Mouse (Mus musculus) heart, embryonic 13.5 days (tissue): ENCODE measurements around the gene Tmem150b. TPM values are rescaled to one million over a fixed set of nuclear protein-coding genes. Genes with fewer than 3 reads are reported as not detected.
A peak's percentile ranks its signal among the peaks of the same experiment; 100 is the strongest.

ENCODE experiments used
- ATAC-seq: fragments of 200-750 bp; cut with Nextera tagmentation; 2 replicates; pipeline ENCODE4 v1.8.0; 2017; ENCODE audit warnings: moderate TSS enrichment; ENCODE audit not compliant: insufficient number of reproducible peaks, low FRiP score, low TSS enrichment; ENCODE audit errors: extremely low read depth
- H3K27ac ChIP-seq: fragments of 300-500 bp; sonication (generic); replicated peaks from 2 replicates; pipeline ENCODE4 v1.5.1; 2015; ENCODE audit warnings: moderate library complexity, mild to moderate bottlenecking, inconsistent platforms
- H3K27me3 ChIP-seq: fragments of 300-500 bp; sonication (generic); replicated peaks from 2 replicates; pipeline ENCODE4 v1.6.1; 2015; ENCODE audit warnings: mild to moderate bottlenecking, inconsistent platforms
- H3K36me3 ChIP-seq: fragments of 300-500 bp; sonication (generic); 2 replicates; pipeline ENCODE4 v1.6.1; 2015; ENCODE audit warnings: mild to moderate bottlenecking, inconsistent platforms
- H3K4me1 ChIP-seq: fragments of 300-500 bp; sonication (generic); 2 replicates; pipeline ENCODE4 v1.6.1; 2015; ENCODE audit warnings: inconsistent platforms
- H3K4me2 ChIP-seq: fragments of 300-500 bp; sonication (generic); 2 replicates; pipeline ENCODE4 v1.6.1; 2015; ENCODE audit warnings: inconsistent platforms, mild to moderate bottlenecking, moderate library complexity
- H3K4me3 ChIP-seq: fragments of 300-500 bp; sonication (generic); 2 replicates; pipeline ENCODE4 v1.5.1; 2015; ENCODE audit warnings: moderate library complexity, mild to moderate bottlenecking, inconsistent platforms
- H3K9ac ChIP-seq: fragments of 300-500 bp; sonication (generic); 2 replicates; pipeline ENCODE4 v1.6.1; 2015; ENCODE audit warnings: inconsistent platforms, mild to moderate bottlenecking, moderate library complexity
- H3K9me3 ChIP-seq: fragments of 300-500 bp; sonication (generic); 2 replicates; pipeline ENCODE4 v1.6.1; 2016; ENCODE audit warnings: inconsistent platforms
- WGBS: fragments of 180-500 bp; shearing (Covaris S2); methylation state at CpG from one replicate; pipeline ENCODE4 v1.1.7; 2015; ENCODE audit warnings: mixed read lengths; 5-methylcytosine and 5-hydroxymethylcytosine counted together
- polyA plus RNA-seq: library from polyadenylated mRNA; unstranded; fragments of >200 nt; fragmentation: Nextera tagmentation; extraction: Ambion mirVana; gene quantifications from 2 replicates; pipeline ENCODE4 v1.2.1, GENCODE M21; 2015

The Tmem150b gene
- polyA plus RNA-seq, 1 experiment from 2014 or later = 0.07 TPM

- Histone ChIP-seq H3K36me3 (no peaks in the 10 kb centered on the region), H3K27ac (no peak overlapping the region), H3K27me3 (peaks cover 8% of the 10 kb centered on the region; the same call in 1 of the 2 replicates), H3K4me1 (no peaks in the 10 kb centered on the region), H3K4me2 (peak overlapping the region; percentile 65), H3K9me3 (no peaks in the 10 kb centered on the region), H3K9ac (peak overlapping the region; percentile 56; the same call in 1 of the 2 replicates), H3K4me3 (peak overlapping the region; percentile 37)
- 31% methylated on average over 12 of the region's 12 CpGs for WGBS
- no peak for ATAC-seq
These were observed 1.5 kb downstream of the Tmem150b start for GRCm38 (mm10) chr7:4723508-4723907.

- no peak overlapping the region for H3K9ac ChIP-seq
- H3K4me1 ChIP-seq = no peaks in the 10 kb centered on the region
- 84% methylated on average over 3 of the region's 3 CpGs for WGBS
- ATAC-seq = no peak
- H3K4me2 ChIP-seq = no peak overlapping the region
- H3K4me3 ChIP-seq = no peak overlapping the region
- H3K36me3 ChIP-seq = peaks cover 28% of the 10 kb centered on the region
- 0 out of 2 replicates have a peak, but pooled peaks cover 8% of the 10 kb centered on the region for H3K27me3 ChIP-seq
- H3K27ac ChIP-seq = no peak overlapping the region
- no peaks in the 10 kb centered on the region for H3K9me3 ChIP-seq
These were observed 5.8 kb downstream of the Tmem150b start for GRCm38 (mm10) chr7:4719276-4719675.

- WGBS = 54% methylated on average over 6 of the region's 6 CpGs
- Histone ChIP-seq H3K36me3 (peaks cover 51% of the 10 kb centered on the region), H3K4me1 (no peaks in the 10 kb centered on the region), H3K4me2 (no peak overlapping the region), H3K9ac (no peak overlapping the region), H3K27ac (no peak overlapping the region), H3K27me3 (no peaks in the 10 kb centered on the region), H3K9me3 (no peaks in the 10 kb centered on the region), H3K4me3 (no peak overlapping the region)
- ATAC-seq = no peak
These were observed 8.1 kb downstream of the Tmem150b start for GRCm38 (mm10) chr7:4716955-4717354.

- H3K27me3 ChIP-seq = no peaks in the 10 kb centered on the region
- no peak overlapping the region for H3K4me2 ChIP-seq
- 72% methylated on average over 3 of the region's 3 CpGs for WGBS
- no peak for ATAC-seq
- no peak overlapping the region for H3K27ac ChIP-seq
- no peak overlapping the region for H3K9ac ChIP-seq
- no peaks in the 10 kb centered on the region for H3K9me3 ChIP-seq
- H3K36me3 ChIP-seq = peaks cover 89% of the 10 kb centered on the region
- H3K4me1 ChIP-seq = no peaks in the 10 kb centered on the region
- H3K4me3 ChIP-seq = no peak overlapping the region
These were observed 12.5 kb downstream of the Tmem150b start for GRCm38 (mm10) chr7:4712594-4712993.

GRCm38 (mm10) chr7:4705098-4705497, 20.0 kb downstream of the Tmem150b start:
- no peaks in the 10 kb centered on the region for H3K4me1 ChIP-seq
- no peaks in the 10 kb centered on the region for H3K27me3 ChIP-seq
- no peak overlapping the region for H3K4me3 ChIP-seq
- no peak overlapping the region for H3K27ac ChIP-seq
- no peak for ATAC-seq
- H3K9ac ChIP-seq = no peak overlapping the region
- no peak overlapping the region for H3K4me2 ChIP-seq
- H3K9me3 ChIP-seq = no peaks in the 10 kb centered on the region
- H3K36me3 ChIP-seq = peaks cover 86% of the 10 kb centered on the region
- 41% methylated on average over 18 of the region's 18 CpGs for WGBS

- Histone ChIP-seq H3K9me3 (no peaks in the 10 kb centered on the region), H3K9ac (no peak overlapping the region), H3K4me2 (no peak overlapping the region), H3K27me3 (no peaks in the 10 kb centered on the region), H3K4me1 (no peaks in the 10 kb centered on the region), H3K27ac (no peak overlapping the region), H3K4me3 (no peak overlapping the region), H3K36me3 (peaks cover 86% of the 10 kb centered on the region)
- WGBS = 88% methylated on average over 7 of the region's 7 CpGs
- ATAC-seq = no peak
These were observed 21.9 kb downstream of the Tmem150b start for GRCm38 (mm10) chr7:4703195-4703594.

GRCm38 (mm10) chr7:4702334-4702733, 22.7 kb downstream of the Tmem150b start:
- Histone ChIP-seq H3K36me3 (peaks cover 85% of the 10 kb centered on the region), H3K27me3 (no peaks in the 10 kb centered on the region), H3K9ac (no peak overlapping the region), H3K27ac (no peak overlapping the region), H3K4me3 (no peak overlapping the region), H3K9me3 (no peaks in the 10 kb centered on the region), H3K4me2 (no peak overlapping the region), H3K4me1 (no peaks in the 10 kb centered on the region)
- ATAC-seq = no peak
- 70% methylated on average over 8 of the region's 8 CpGs for WGBS

GRCm38 (mm10) chr7:4693004-4693403, 32.0 kb downstream of the Tmem150b start:
- no peaks in the 10 kb centered on the region for H3K27me3 ChIP-seq
- H3K27ac ChIP-seq = no peak overlapping the region
- 57% methylated on average over 6 of the region's 6 CpGs for WGBS
- peaks cover 14% of the 10 kb centered on the region for H3K4me1 ChIP-seq
- no peaks in the 10 kb centered on the region for H3K9me3 ChIP-seq
- H3K4me2 ChIP-seq = no peak overlapping the region
- no peak overlapping the region for H3K4me3 ChIP-seq
- no peak for ATAC-seq
- peaks cover 49% of the 10 kb centered on the region for H3K36me3 ChIP-seq
- H3K9ac ChIP-seq = no peak overlapping the region

GRCm38 (mm10) chr7:4690951-4691653, 33.9 kb downstream of the Tmem150b start:
- Histone ChIP-seq H3K4me1 (peaks cover 14% of the 10 kb centered on the region), H3K9me3 (no peaks in the 10 kb centered on the region), H3K27ac (peak overlapping the region; percentile 82), H3K4me2 (peak overlapping the region; percentile 91), H3K27me3 (no peaks in the 10 kb centered on the region), H3K9ac (peak overlapping the region; percentile 100), H3K4me3 (peak overlapping the region; percentile 80), H3K36me3 (peaks cover 35% of the 10 kb centered on the region)
- 12% methylated on average over 21 of the region's 35 CpGs for WGBS
- ATAC-seq = peak; percentile 44; the same call in 1 of the 2 replicates

- WGBS = 2% methylated on average over 6 of the region's 18 CpGs
- ATAC-seq = peak; percentile 19; the same call in 1 of the 2 replicates
- peaks cover 14% of the 10 kb centered on the region for H3K4me1 ChIP-seq
These were observed 34.7 kb downstream of the Tmem150b start, which contains the start of gene Brsk1 for GRCm38 (mm10) chr7:4690387-4690786. Brsk1 (plus strand) TSS chr7:4690604.

GRCm38 (mm10) chr7:4684632-4685417, 40.2 kb downstream of the Tmem150b start, which contains the start of gene Hspbp1:
Hspbp1 (minus strand) TSS chr7:4685068.
- Histone ChIP-seq H3K9me3 (no peaks in the 10 kb centered on the region), H3K27me3 (no peaks in the 10 kb centered on the region), H3K9ac (peak within 1 kb of the TSS; percentile 74), H3K4me3 (peak within 1 kb of the TSS; percentile 66), H3K27ac (peak within 1 kb of the TSS; percentile 58), H3K36me3 (peaks cover 29% of the 10 kb centered on the region), H3K4me2 (peak within 1 kb of the TSS; percentile 90), H3K4me1 (peaks cover 7% of the 10 kb centered on the region)
- under 1% methylated on average over 32 of the region's 32 CpGs for WGBS
- peak; percentile 92 for ATAC-seq

More at GRCm38 (mm10) chr7:4690387-4690786, 34.7 kb downstream of the Tmem150b start, which contains the start of gene Brsk1:
- Histone ChIP-seq H3K36me3 (peaks cover 28% of the 10 kb centered on the region), H3K4me2 (peak within 1 kb of the TSS; percentile 91), H3K9ac (peak within 1 kb of the TSS; percentile 100), H3K27ac (peak within 1 kb of the TSS; percentile 82), H3K27me3 (no peaks in the 10 kb centered on the region), H3K4me3 (peak within 1 kb of the TSS; percentile 80), H3K9me3 (no peaks in the 10 kb centered on the region)
